Mouse (Mus musculus): Measurements from ENCODE around the gene Pigf.

- TF ChIP-seq CTCF (IDR thresholded peaks at IDR 0.05; ENCODE audit: extremely low read depth, insufficient read length, insufficient replicate concordance, low read depth, low read length) (no peak), POLR2A (IDR thresholded peaks at IDR 0.05; ENCODE audit: low read depth, low read length) (no peak)
These were observed 48.3 kb upstream of the Pigf start for GRCm38 (mm10) chr17:87073470-87073869.

All from small intestine, adult 2 months (tissue).